Mouse (Mus musculus): ENCODE data around the gene Itga6. TPM values are rescaled to one million over a fixed set of nuclear protein-coding genes. Genes with fewer than 3 reads are reported as not detected.
"Not testable (repeated sequence)": the region's sequence is repeated elsewhere in the genome, so short reads cannot be mapped to it uniquely, and the experiment has no call there.

The Itga6 gene
- polyA plus RNA-seq, 1 experiment: 33.1 TPM

DNA sequence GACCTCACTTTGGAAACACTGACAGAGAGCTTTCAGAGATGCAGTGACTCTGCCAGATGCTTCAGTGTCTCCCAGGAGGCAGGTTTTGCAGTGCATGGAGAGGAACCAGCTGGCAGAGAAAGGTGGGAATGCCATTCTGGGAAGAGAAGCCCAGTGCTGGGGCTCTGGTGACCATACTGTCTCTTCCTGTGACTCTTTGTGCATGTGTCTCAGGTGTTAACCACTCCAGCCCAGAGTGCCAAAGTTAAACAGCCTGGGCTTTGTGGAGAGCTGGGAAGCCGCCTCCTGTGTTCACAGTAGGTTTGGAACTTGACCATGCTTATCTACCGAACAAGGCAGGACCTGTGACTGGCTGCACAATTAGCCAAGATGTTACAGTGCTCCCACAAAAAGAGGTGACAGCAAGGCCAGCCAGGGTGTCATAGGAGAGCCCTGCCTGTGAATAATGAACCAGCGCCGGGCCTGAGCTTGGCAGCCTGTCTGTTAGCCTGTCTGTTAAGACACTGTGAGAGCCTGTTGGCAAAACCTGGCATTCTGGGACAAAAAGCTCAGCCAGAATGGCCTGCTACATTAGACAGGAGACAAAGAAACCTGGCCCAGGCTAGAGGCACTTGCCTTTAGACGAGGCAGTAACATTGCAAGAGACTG lies 25.9 kb upstream of the Itga6 start:
- Histone ChIP-seq H3ac (ENCODE audit: control insufficient read depth, insufficient read length, low read depth) (no peak overlapping the region), H3K79me3 (ENCODE audit: low read depth) (no peaks in the 10 kb centered on the region), H3K4me3 (ENCODE audit: insufficient read depth, poor library complexity, severe bottlenecking) (no peak overlapping the region), H3K27me3 (ENCODE audit: control insufficient read depth, insufficient read depth, insufficient read length) (no peaks in the 10 kb centered on the region), H3K79me2 (ENCODE audit: control insufficient read depth, insufficient read depth) (no peaks in the 10 kb centered on the region), H3K36me3 (ENCODE audit: control insufficient read depth, insufficient read depth) (no peaks in the 10 kb centered on the region)
- no peak for TF ChIP-seq MYOD1 (IDR thresholded peaks at IDR 0.05; ENCODE audit: control insufficient read depth, insufficient read length, low read depth)
- no peak for TF ChIP-seq CTCF (IDR thresholded peaks at IDR 0.05; ENCODE audit: control insufficient read depth, insufficient read depth, insufficient read length)
- no peak for TF ChIP-seq USF1 (IDR thresholded peaks at IDR 0.05; ENCODE audit: low read depth)
- TF ChIP-seq CEBPB (IDR thresholded peaks at IDR 0.05; ENCODE audit: low read depth): no peak
- TF ChIP-seq MYOG (IDR thresholded peaks at IDR 0.05; ENCODE audit: control insufficient read depth, extremely low read depth, insufficient read length): no peak
- no peak for TF ChIP-seq FOSL1 (IDR thresholded peaks at IDR 0.05; ENCODE audit: insufficient read depth, low read length, poor library complexity, severe bottlenecking)
- no peak for TF ChIP-seq MAX (IDR thresholded peaks at IDR 0.05)

DNA sequence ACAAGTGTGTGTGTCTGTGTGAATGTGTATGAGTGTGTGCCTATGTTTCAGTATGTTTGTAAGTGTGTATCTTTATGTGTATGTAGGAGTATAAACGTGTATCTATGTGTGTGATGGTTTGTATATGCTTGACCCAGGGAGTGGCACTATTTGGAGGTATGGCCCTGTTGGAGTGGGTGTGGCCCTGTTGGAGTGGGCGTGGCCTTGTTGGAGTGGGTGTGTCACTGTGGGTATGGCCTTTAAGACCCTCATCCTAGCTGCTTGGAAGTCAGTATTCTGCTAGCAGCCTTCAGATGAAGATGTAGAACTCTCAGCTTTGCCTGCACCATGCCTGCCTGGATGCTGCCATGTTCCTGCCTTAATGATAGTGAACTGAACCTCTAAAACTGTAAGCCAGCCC lies 24.9 kb upstream of the Itga6 start:
- H3K79me2 ChIP-seq (ENCODE audit: control insufficient read depth, insufficient read depth); H3K27me3 ChIP-seq (ENCODE audit: control insufficient read depth, insufficient read depth, insufficient read length); H3ac ChIP-seq (ENCODE audit: control insufficient read depth, insufficient read length, low read depth); H3K4me3 ChIP-seq (ENCODE audit: insufficient read depth, poor library complexity, severe bottlenecking); H3K79me3 ChIP-seq (ENCODE audit: low read depth); H3K36me3 ChIP-seq (ENCODE audit: control insufficient read depth, insufficient read depth): not testable (repeated sequence)

- Histone ChIP-seq H3K4me3 (ENCODE audit: insufficient read depth, poor library complexity, severe bottlenecking) (no peak overlapping the region), H3K36me3 (ENCODE audit: control insufficient read depth, insufficient read depth) (no peaks in the 10 kb centered on the region), H3K79me3 (ENCODE audit: low read depth) (no peaks in the 10 kb centered on the region), H3K27me3 (ENCODE audit: control insufficient read depth, insufficient read depth, insufficient read length) (no peaks in the 10 kb centered on the region), H3ac (ENCODE audit: control insufficient read depth, insufficient read length, low read depth) (no peak overlapping the region), H3K79me2 (ENCODE audit: control insufficient read depth, insufficient read depth) (no peaks in the 10 kb centered on the region)
- TF ChIP-seq CEBPB (IDR thresholded peaks at IDR 0.05; ENCODE audit: low read depth) (peak; percentile 73), MAX (IDR thresholded peaks at IDR 0.05) (no peak)
Measured at GRCm38 (mm10) chr2:71722913-71723312, 22.5 kb upstream of the Itga6 start.

DNA sequence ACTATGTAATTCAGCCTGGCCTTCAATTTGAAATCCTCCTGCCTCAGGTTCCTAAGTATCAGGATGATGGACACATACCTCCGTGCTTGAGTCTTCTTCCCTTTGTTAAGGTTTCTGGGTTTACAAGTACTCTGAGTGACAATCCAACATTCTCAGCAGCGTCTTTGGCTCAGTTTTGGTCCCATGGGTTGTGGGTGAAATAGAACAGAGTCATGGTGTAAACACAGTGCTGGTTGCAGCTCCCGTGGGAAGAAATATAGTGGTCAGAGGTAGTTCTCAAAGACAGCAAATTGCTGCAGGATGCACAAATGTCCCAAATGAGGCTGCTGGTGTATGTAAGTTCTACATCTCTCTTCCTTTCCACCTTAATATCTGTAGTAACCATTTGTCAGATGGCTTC lies 21.8 kb upstream of the Itga6 start:
- H3K79me3 ChIP-seq (ENCODE audit: low read depth): no peaks in the 10 kb centered on the region
- no peaks in the 10 kb centered on the region for H3K79me2 ChIP-seq (ENCODE audit: control insufficient read depth, insufficient read depth)
- TF ChIP-seq FOSL1 (IDR thresholded peaks at IDR 0.05; ENCODE audit: insufficient read depth, low read length, poor library complexity, severe bottlenecking) (no peak), USF1 (IDR thresholded peaks at IDR 0.05; ENCODE audit: low read depth) (no peak), MYOG (IDR thresholded peaks at IDR 0.05; ENCODE audit: control insufficient read depth, extremely low read depth, insufficient read length) (no peak), MYOD1 (IDR thresholded peaks at IDR 0.05; ENCODE audit: control insufficient read depth, insufficient read length, low read depth) (no peak), CTCF (IDR thresholded peaks at IDR 0.05; ENCODE audit: control insufficient read depth, insufficient read depth, insufficient read length) (no peak), CEBPB (IDR thresholded peaks at IDR 0.05; ENCODE audit: low read depth) (no peak), MAX (IDR thresholded peaks at IDR 0.05) (no peak)
- no peak overlapping the region for H3K4me3 ChIP-seq (ENCODE audit: insufficient read depth, poor library complexity, severe bottlenecking)
- no peaks in the 10 kb centered on the region for H3K36me3 ChIP-seq (ENCODE audit: control insufficient read depth, insufficient read depth)
- no peak overlapping the region for H3ac ChIP-seq (ENCODE audit: control insufficient read depth, insufficient read length, low read depth)
- no peaks in the 10 kb centered on the region for H3K27me3 ChIP-seq (ENCODE audit: control insufficient read depth, insufficient read depth, insufficient read length)

GRCm38 (mm10) chr2:71724028-71724427 lies 21.4 kb upstream of the Itga6 start:
- no peak overlapping the region for H3K4me3 ChIP-seq (ENCODE audit: insufficient read depth, poor library complexity, severe bottlenecking)
- TF ChIP-seq CEBPB (IDR thresholded peaks at IDR 0.05; ENCODE audit: low read depth) (peak; percentile 60), MAX (IDR thresholded peaks at IDR 0.05) (no peak), FOSL1 (IDR thresholded peaks at IDR 0.05; ENCODE audit: insufficient read depth, low read length, poor library complexity, severe bottlenecking) (peak; percentile 35), USF1 (IDR thresholded peaks at IDR 0.05; ENCODE audit: low read depth) (no peak), MYOD1 (IDR thresholded peaks at IDR 0.05; ENCODE audit: control insufficient read depth, insufficient read length, low read depth) (no peak), CTCF (IDR thresholded peaks at IDR 0.05; ENCODE audit: control insufficient read depth, insufficient read depth, insufficient read length) (no peak), MYOG (IDR thresholded peaks at IDR 0.05; ENCODE audit: control insufficient read depth, extremely low read depth, insufficient read length) (no peak)
- H3K36me3 ChIP-seq (ENCODE audit: control insufficient read depth, insufficient read depth): no peaks in the 10 kb centered on the region
- no peaks in the 10 kb centered on the region for H3K27me3 ChIP-seq (ENCODE audit: control insufficient read depth, insufficient read depth, insufficient read length)
- no peaks in the 10 kb centered on the region for H3K79me2 ChIP-seq (ENCODE audit: control insufficient read depth, insufficient read depth)
- no peaks in the 10 kb centered on the region for H3K79me3 ChIP-seq (ENCODE audit: low read depth)
- no peak overlapping the region for H3ac ChIP-seq (ENCODE audit: control insufficient read depth, insufficient read length, low read depth)

- Histone ChIP-seq H3K36me3 (ENCODE audit: control insufficient read depth, insufficient read depth) (no peaks in the 10 kb centered on the region), H3K27me3 (ENCODE audit: control insufficient read depth, insufficient read depth, insufficient read length) (no peaks in the 10 kb centered on the region), H3K79me2 (ENCODE audit: control insufficient read depth, insufficient read depth) (no peaks in the 10 kb centered on the region), H3K79me3 (ENCODE audit: low read depth) (no peaks in the 10 kb centered on the region), H3ac (ENCODE audit: control insufficient read depth, insufficient read length, low read depth) (no peak overlapping the region), H3K4me3 (ENCODE audit: insufficient read depth, poor library complexity, severe bottlenecking) (no peak overlapping the region)
- TF ChIP-seq MYOD1 (IDR thresholded peaks at IDR 0.05; ENCODE audit: control insufficient read depth, insufficient read length, low read depth) (no peak), CTCF (IDR thresholded peaks at IDR 0.05; ENCODE audit: control insufficient read depth, insufficient read depth, insufficient read length) (no peak), MYOG (IDR thresholded peaks at IDR 0.05; ENCODE audit: control insufficient read depth, extremely low read depth, insufficient read length) (no peak), CEBPB (IDR thresholded peaks at IDR 0.05; ENCODE audit: low read depth) (no peak), USF1 (IDR thresholded peaks at IDR 0.05; ENCODE audit: low read depth) (no peak), FOSL1 (IDR thresholded peaks at IDR 0.05; ENCODE audit: insufficient read depth, low read length, poor library complexity, severe bottlenecking) (no peak), MAX (IDR thresholded peaks at IDR 0.05) (no peak)
Measured at GRCm38 (mm10) chr2:71725446-71725845, 20.0 kb upstream of the Itga6 start.

All from C2C12 (cell line).